Mouse (Mus musculus) forebrain, embryonic 15.5 days (tissue): ENCODE measurements around the gene Btd. TPM values are rescaled to one million over a fixed set of nuclear protein-coding genes. Genes with fewer than 3 reads are reported as not detected.
A peak's percentile ranks its signal among the peaks of the same experiment; 100 is the strongest.

Experiments used
- ATAC-seq: fragments of 200-750 bp; cut with Nextera tagmentation; replicated peaks from 2 replicates; pipeline ENCODE4 v1.8.0; 2017; ENCODE audit warnings: mild to moderate bottlenecking, moderate TSS enrichment, moderate library complexity
- H3K27ac ChIP-seq: fragments of 300-500 bp; sonication (generic); replicated peaks from 2 replicates; pipeline ENCODE4 v1.5.1; 2015; ENCODE audit warnings: mild to moderate bottlenecking, inconsistent platforms
- H3K27me3 ChIP-seq: fragments of 300-500 bp; sonication (generic); 2 replicates; pipeline ENCODE4 v1.6.1; 2015; ENCODE audit warnings: inconsistent platforms
- H3K36me3 ChIP-seq: fragments of 300-500 bp; sonication (generic); 2 replicates; pipeline ENCODE4 v1.6.1; 2015; ENCODE audit warnings: mild to moderate bottlenecking, inconsistent platforms
- H3K4me1 ChIP-seq: fragments of 300-500 bp; sonication (generic); 2 replicates; pipeline ENCODE4 v1.6.1; 2015; ENCODE audit warnings: inconsistent platforms
- H3K4me2 ChIP-seq: fragments of 300-500 bp; sonication (generic); replicated peaks from 2 replicates; pipeline ENCODE4 v1.6.1; 2015; ENCODE audit warnings: mild to moderate bottlenecking, inconsistent platforms
- H3K4me3 ChIP-seq: fragments of 300-500 bp; sonication (generic); 2 replicates; pipeline ENCODE4 v1.5.1; 2015; ENCODE audit warnings: mild to moderate bottlenecking, inconsistent platforms
- H3K9ac ChIP-seq: fragments of 300-500 bp; sonication (generic); replicated peaks from 2 replicates; pipeline ENCODE4 v1.6.1; 2015; ENCODE audit warnings: mild to moderate bottlenecking, inconsistent platforms
- H3K9me3 ChIP-seq: fragments of 300-500 bp; sonication (generic); 2 replicates; pipeline ENCODE4 v1.6.1; 2016; ENCODE audit warnings: inconsistent platforms
- WGBS: fragments of 180-500 bp; shearing (Covaris S2); methylation state at CpG from one replicate; pipeline ENCODE4 v1.1.7; 2015; ENCODE audit warnings: mixed read lengths; 5-methylcytosine and 5-hydroxymethylcytosine counted together
- polyA plus RNA-seq: library from polyadenylated mRNA; unstranded; fragments of >200 nt; fragmentation: Nextera tagmentation; extraction: Ambion mirVana; gene quantifications from 2 replicates; pipeline ENCODE4 v1.2.1, GENCODE M21; 2015

The Btd gene
- polyA plus RNA-seq, 1 experiment from 2014 or later = 16.6 TPM

- H3K9me3 ChIP-seq = no peaks in the 10 kb centered on the region
- H3K9ac ChIP-seq = peak overlapping the region; percentile 50
- peak overlapping the region; percentile 64 for H3K4me2 ChIP-seq
- H3K27ac ChIP-seq = peak overlapping the region; percentile 98
- H3K27me3 ChIP-seq = no peaks in the 10 kb centered on the region
- WGBS = 1% methylated on average over 44 of the region's 44 CpGs
- peak; percentile 93 for ATAC-seq
- H3K4me3 ChIP-seq = peak overlapping the region; percentile 41
- peaks cover 3% of the 10 kb centered on the region; the same call in 1 of the 2 replicates for H3K36me3 ChIP-seq
- peaks cover 64% of the 10 kb centered on the region for H3K4me1 ChIP-seq
Observed at GRCm38 (mm10) chr14:31661671-31662554, 21.1 kb downstream of the Btd start.

GRCm38 (mm10) chr14:31662555-31663211 lies 21.9 kb downstream of the Btd start:
- H3K4me1 ChIP-seq = peaks cover 57% of the 10 kb centered on the region
- peak; percentile 42 for ATAC-seq
- 23% methylated on average over 9 of the region's 9 CpGs for WGBS

GRCm38 (mm10) chr14:31663376-31664099 lies 22.7 kb downstream of the Btd start:
- Histone ChIP-seq H3K27me3 (no peaks in the 10 kb centered on the region), H3K4me2 (no peak overlapping the region), H3K4me1 (peaks cover 56% of the 10 kb centered on the region), H3K9me3 (no peaks in the 10 kb centered on the region), H3K4me3 (no peak overlapping the region), H3K36me3 (peaks cover 3% of the 10 kb centered on the region; the same call in 1 of the 2 replicates), H3K9ac (no peak overlapping the region), H3K27ac (peak overlapping the region; percentile 98)
- ATAC-seq = no peak
- WGBS = 92% methylated on average over 13 of the region's 13 CpGs

More at GRCm38 (mm10) chr14:31662555-31663211, 21.9 kb downstream of the Btd start:
- Histone ChIP-seq H3K36me3 (peaks cover 3% of the 10 kb centered on the region; the same call in 1 of the 2 replicates), H3K4me2 (peak overlapping the region; percentile 64), H3K9ac (peak overlapping the region; percentile 50), H3K4me3 (peak overlapping the region; percentile 41), H3K27me3 (no peaks in the 10 kb centered on the region), H3K27ac (peak overlapping the region; percentile 98), H3K9me3 (no peaks in the 10 kb centered on the region)

- 42% methylated on average over 18 of the region's 18 CpGs for WGBS
Observed at GRCm38 (mm10) chr14:31664100-31664902, 23.5 kb downstream of the Btd start.

GRCm38 (mm10) chr14:31664903-31665565 lies 24.2 kb downstream of the Btd start:
- WGBS = 65% methylated on average over 12 of the region's 12 CpGs
- H3K9ac ChIP-seq = no peak overlapping the region
- H3K36me3 ChIP-seq = peaks cover 3% of the 10 kb centered on the region; the same call in 1 of the 2 replicates
- H3K27me3 ChIP-seq = no peaks in the 10 kb centered on the region
- H3K4me1 ChIP-seq = peaks cover 54% of the 10 kb centered on the region
- H3K4me3 ChIP-seq = no peak overlapping the region
- ATAC-seq = no peak
- H3K9me3 ChIP-seq = no peaks in the 10 kb centered on the region
- no peak overlapping the region for H3K4me2 ChIP-seq
- 0 out of 2 replicates have a peak overlapping the region, but pooled peaks have one; percentile 98 for H3K27ac ChIP-seq

More at GRCm38 (mm10) chr14:31664100-31664902, 23.5 kb downstream of the Btd start:
- Histone ChIP-seq H3K4me1 (peaks cover 54% of the 10 kb centered on the region), H3K9me3 (no peaks in the 10 kb centered on the region), H3K4me2 (no peak overlapping the region), H3K27me3 (no peaks in the 10 kb centered on the region), H3K9ac (no peak overlapping the region), H3K27ac (peak overlapping the region; percentile 98), H3K36me3 (peaks cover 3% of the 10 kb centered on the region; the same call in 1 of the 2 replicates), H3K4me3 (no peak overlapping the region)
- ATAC-seq = no peak

GRCm38 (mm10) chr14:31665566-31665940 lies 24.7 kb downstream of the Btd start:
- no peak overlapping the region for H3K27ac ChIP-seq
- ATAC-seq = no peak
- no peaks in the 10 kb centered on the region for H3K27me3 ChIP-seq
- H3K36me3 ChIP-seq = peaks cover 3% of the 10 kb centered on the region; the same call in 1 of the 2 replicates
- H3K4me1 ChIP-seq = peaks cover 53% of the 10 kb centered on the region
- no peak overlapping the region for H3K9ac ChIP-seq
- H3K4me2 ChIP-seq = no peak overlapping the region
- no peaks in the 10 kb centered on the region for H3K9me3 ChIP-seq
- WGBS = 82% methylated on average over 4 of the region's 4 CpGs
- no peak overlapping the region for H3K4me3 ChIP-seq

GRCm38 (mm10) chr14:31666931-31667705 lies 26.3 kb downstream of the Btd start:
- H3K4me3 ChIP-seq = no peak overlapping the region
- H3K4me2 ChIP-seq = no peak overlapping the region
- ATAC-seq = no peak
- H3K27ac ChIP-seq = no peak overlapping the region
- no peaks in the 10 kb centered on the region for H3K27me3 ChIP-seq
- 97% methylated on average over 28 of the region's 28 CpGs for WGBS
- H3K4me1 ChIP-seq = peaks cover 45% of the 10 kb centered on the region
- H3K9me3 ChIP-seq = no peaks in the 10 kb centered on the region
- no peak overlapping the region for H3K9ac ChIP-seq
- H3K36me3 ChIP-seq = peaks cover 3% of the 10 kb centered on the region; the same call in 1 of the 2 replicates

- Histone ChIP-seq H3K36me3 (peaks cover 3% of the 10 kb centered on the region; the same call in 1 of the 2 replicates), H3K4me3 (no peak overlapping the region), H3K27me3 (no peaks in the 10 kb centered on the region), H3K9me3 (no peaks in the 10 kb centered on the region), H3K27ac (no peak overlapping the region), H3K9ac (no peak overlapping the region), H3K4me1 (peaks cover 39% of the 10 kb centered on the region), H3K4me2 (no peak overlapping the region)
- WGBS = 88% methylated on average over 6 of the region's 6 CpGs
- ATAC-seq = no peak
Observed at GRCm38 (mm10) chr14:31667741-31668140, 26.9 kb downstream of the Btd start.

- WGBS = 77% methylated on average over 13 of the region's 13 CpGs
- Histone ChIP-seq H3K9ac (no peak overlapping the region), H3K4me1 (peaks cover 35% of the 10 kb centered on the region), H3K9me3 (no peaks in the 10 kb centered on the region), H3K36me3 (peaks cover 3% of the 10 kb centered on the region; the same call in 1 of the 2 replicates), H3K4me3 (no peak overlapping the region), H3K4me2 (no peak overlapping the region), H3K27ac (peak overlapping the region; percentile 29; the same call in 1 of the 2 replicates), H3K27me3 (no peaks in the 10 kb centered on the region)
- ATAC-seq = no peak
Observed at GRCm38 (mm10) chr14:31668326-31668725, 27.5 kb downstream of the Btd start.

GRCm38 (mm10) chr14:31669161-31669611 lies 28.4 kb downstream of the Btd start:
- Histone ChIP-seq H3K4me3 (no peak overlapping the region), H3K36me3 (peaks cover 3% of the 10 kb centered on the region; the same call in 1 of the 2 replicates), H3K27ac (peak overlapping the region; percentile 66), H3K4me1 (peaks cover 26% of the 10 kb centered on the region), H3K9me3 (no peaks in the 10 kb centered on the region), H3K9ac (no peak overlapping the region), H3K4me2 (no peak overlapping the region), H3K27me3 (no peaks in the 10 kb centered on the region)
- 49% methylated on average over 13 of the region's 13 CpGs for WGBS
- peak; percentile 14; the same call in 1 of the 2 replicates for ATAC-seq
